Mouse (Mus musculus) heart, embryonic 14.5 days (tissue): ENCODE data around the gene Nxpe2. TPM values are rescaled to one million over a fixed set of nuclear protein-coding genes. Genes with fewer than 3 reads are reported as not detected.

Experiments
- ATAC-seq: fragments of 200-750 bp; cut with Nextera tagmentation; 2 replicates; pipeline ENCODE4 v1.8.0; 2017; ENCODE audit warnings: low read depth, moderate TSS enrichment; ENCODE audit not compliant: insufficient number of reproducible peaks, insufficient read depth, low FRiP score
- H3K27ac ChIP-seq, 2 experiments: fragments of 200-500 bp in 1 of 2; fragments of 300-500 bp in 1 of 2; sonication (generic) in 1 of 2; replicated peaks in 1 of 2; 2 replicates each; pipeline ENCODE4 v1.5.1; 2012 to 2014; ENCODE audit warnings: low read depth in 2 of 2, low read length in 2 of 2, control low read depth in 1 of 2, mild to moderate bottlenecking in 1 of 2, mixed read lengths in 1 of 2; ENCODE audit not compliant: control insufficient read depth in 1 of 2, insufficient read depth in 1 of 2
- H3K27me3 ChIP-seq: fragments of 300-500 bp; sonication (generic); 2 replicates; pipeline ENCODE4 v1.6.1; 2014; ENCODE audit warnings: mild to moderate bottlenecking, low read length, control low read depth; ENCODE audit not compliant: control insufficient read depth, insufficient read depth
- H3K36me3 ChIP-seq: fragments of 300-500 bp; sonication (generic); 2 replicates; pipeline ENCODE4 v1.6.1; 2014; ENCODE audit warnings: mild to moderate bottlenecking, control low read depth, low read length, mixed read lengths; ENCODE audit not compliant: control insufficient read depth, insufficient read depth
- H3K4me1 ChIP-seq, 2 experiments: fragments of 200-500 bp in 1 of 2; fragments of 300-500 bp in 1 of 2; sonication (generic) in 1 of 2; 2 replicates each; pipeline ENCODE4 v1.6.1; 2012 to 2014; ENCODE audit warnings: low read length in 2 of 2, control low read depth in 1 of 2, mixed read lengths in 1 of 2; ENCODE audit not compliant: control insufficient read depth in 2 of 2, insufficient read depth in 2 of 2
- H3K4me2 ChIP-seq: fragments of 300-500 bp; sonication (generic); 2 replicates; pipeline ENCODE4 v1.6.1; 2014; ENCODE audit warnings: mild to moderate bottlenecking, low read length
- H3K4me3 ChIP-seq, 2 experiments: fragments of 200-500 bp in 1 of 2; fragments of 300-500 bp in 1 of 2; sonication (generic) in 1 of 2; 2 replicates each; pipeline ENCODE4 v1.5.1; 2012 to 2014; ENCODE audit warnings: low read length in 2 of 2, mild to moderate bottlenecking in 2 of 2, control low read depth in 1 of 2, low read depth in 1 of 2, moderate library complexity in 1 of 2; ENCODE audit not compliant: control insufficient read depth in 1 of 2, insufficient read depth in 1 of 2
- H3K9ac ChIP-seq: fragments of 300-500 bp; sonication (generic); 2 replicates; pipeline ENCODE4 v1.6.1; 2014; ENCODE audit warnings: mild to moderate bottlenecking, low read length
- H3K9me3 ChIP-seq: fragments of 300-500 bp; sonication (generic); 2 replicates; pipeline ENCODE4 v1.6.1; 2016; ENCODE audit warnings: low read length, control low read depth; ENCODE audit not compliant: control insufficient read depth
- WGBS: fragments of 180-500 bp; shearing (Covaris S2); extraction: QIAGEN DNeasy Blood & Tissue Kit; methylation state at CpG from one replicate; pipeline ENCODE4 v1.1.7; 2014; 5-methylcytosine and 5-hydroxymethylcytosine counted together
- polyA plus RNA-seq: library from polyadenylated mRNA; unstranded; fragments of >200 nt; fragmentation: Nextera tagmentation; extraction: Ambion mirVana; gene quantifications from 2 replicates; pipeline ENCODE4 v1.2.1, GENCODE M21; 2014

Gene Nxpe2
- polyA plus RNA-seq, 1 experiment from 2014 or later: 2.0 TPM

- no peak overlapping the region for H3K9ac ChIP-seq
- no peak overlapping the region for H3K4me2 ChIP-seq
- no peaks in the 10 kb centered on the region for H3K9me3 ChIP-seq
- ATAC-seq: no peak
- no peaks in the 10 kb centered on the region for H3K27me3 ChIP-seq
- no peaks in the 10 kb centered on the region for H3K36me3 ChIP-seq
- no peak overlapping the region for H3K27ac ChIP-seq
- H3K4me1 ChIP-seq: no peaks in the 10 kb centered on the region
- 65% methylated on average over 2 of the region's 2 CpGs for WGBS
- no peak overlapping the region for H3K4me3 ChIP-seq
These were observed 58.5 kb downstream of the Nxpe2 start for GRCm38 (mm10) chr9:48294754-48295153.

- Histone ChIP-seq H3K36me3 (no peaks in the 10 kb centered on the region), H3K4me2 (no peak overlapping the region), H3K9me3 (no peaks in the 10 kb centered on the region), H3K27me3 (no peaks in the 10 kb centered on the region), H3K27ac (no peak overlapping the region), H3K4me3 (no peak overlapping the region), H3K9ac (no peak overlapping the region), H3K4me1 (no peaks in the 10 kb centered on the region)
- ATAC-seq: no peak
- 75% methylated on average over 1 of the region's 1 CpGs for WGBS
These were observed 63.0 kb downstream of the Nxpe2 start for GRCm38 (mm10) chr9:48290281-48290680.

- Histone ChIP-seq H3K27ac (no peak overlapping the region), H3K9ac (no peak overlapping the region), H3K4me2 (no peak overlapping the region), H3K4me3 (no peak overlapping the region), H3K9me3 (no peaks in the 10 kb centered on the region), H3K27me3 (no peaks in the 10 kb centered on the region), H3K4me1 (no peaks in the 10 kb centered on the region), H3K36me3 (no peaks in the 10 kb centered on the region)
- WGBS: 84% methylated on average over 8 of the region's 8 CpGs
- no peak for ATAC-seq
These were observed 69.0 kb downstream of the Nxpe2 start for GRCm38 (mm10) chr9:48284221-48284620.

- no peaks in the 10 kb centered on the region for H3K36me3 ChIP-seq
- H3K4me2 ChIP-seq: no peak overlapping the region
- H3K4me3 ChIP-seq: no peak overlapping the region
- H3K9ac ChIP-seq: no peak overlapping the region
- no peaks in the 10 kb centered on the region for H3K4me1 ChIP-seq
- 86% methylated on average over 15 of the region's 15 CpGs for WGBS
- no peak overlapping the region for H3K27ac ChIP-seq
- ATAC-seq: no peak
- H3K9me3 ChIP-seq: no peaks in the 10 kb centered on the region
- no peaks in the 10 kb centered on the region for H3K27me3 ChIP-seq
These were observed 76.4 kb downstream of the Nxpe2 start for GRCm38 (mm10) chr9:48276831-48277230.

Other genes with a start within 250 kb of the Nxpe2 start
- 4.4 and 5.1 TPM in 2 replicates for gene Nxpe4, start 191.4 kb downstream of the Nxpe2 start, polyA plus RNA-seq
- gene Rexo2, start 127.2 kb upstream of the Nxpe2 start, polyA plus RNA-seq: 73.1 and 75.2 TPM in 2 replicates
- gene Rbm7, start 141.8 kb upstream of the Nxpe2 start, polyA plus RNA-seq: 84.5 and 85.7 TPM in 2 replicates
- 36.7 and 40.7 TPM in 2 replicates for gene Gm5617, start 142.0 kb upstream of the Nxpe2 start, polyA plus RNA-seq